Mouse (Mus musculus) bone marrow macrophage, adult 2 months (primary cell): ENCODE measurements around the gene Ano4.

Experiments
- CTCF ChIP-seq: IDR thresholded peaks from 2 replicates; pipeline ENCODE4 v1.5.1; 2012; ENCODE audit warnings: low read depth, mild to moderate bottlenecking, low read length, moderate library complexity
- POLR2A ChIP-seq: IDR thresholded peaks from 2 replicates; pipeline ENCODE4 v1.6.1; 2012; ENCODE audit warnings: mild to moderate bottlenecking, low read depth, low read length, borderline replicate concordance

GRCm38 (mm10) chr10:89386461-89386860, 41.9 kb upstream of the Ano4 start:
- TF ChIP-seq POLR2A, result no peak
- no peak for TF ChIP-seq CTCF
